Mouse (Mus musculus) midbrain, postnatal 0 days (tissue): ENCODE measurements at regions not wholly inside any gene's neighbourhood (a gene's known extent, or its start where the extent isn't known, plus 50 kb on each side); places are given as distances from the start of the nearest gene placed in this dataset.

Experiments
- ATAC-seq: fragments of 200-750 bp; cut with Nextera tagmentation; 2 replicates; pipeline ENCODE4 v1.8.0; 2017; ENCODE audit warnings: moderate number of reproducible peaks, mild to moderate bottlenecking, moderate TSS enrichment, moderate library complexity; ENCODE audit not compliant: low FRiP score
- DNase-seq: peaks from one replicate; pipeline ENCODE4 v3.0.0-alpha.2; 2015; ENCODE audit warnings: low spot score
- H3K27ac ChIP-seq: fragments of 300-500 bp; sonication (generic); 2 replicates; pipeline ENCODE4 v1.5.1; 2014; ENCODE audit warnings: low read depth, mild to moderate bottlenecking, low read length, mixed read lengths
- H3K27me3 ChIP-seq: fragments of 300-500 bp; sonication (generic); 2 replicates; pipeline ENCODE4 v1.6.1; 2014; ENCODE audit warnings: low read length, control low read depth, mixed read lengths; ENCODE audit not compliant: insufficient read depth
- H3K36me3 ChIP-seq: fragments of 300-500 bp; sonication (generic); 2 replicates; pipeline ENCODE4 v1.6.1; 2014; ENCODE audit warnings: low read length, control low read depth, mixed read lengths; ENCODE audit not compliant: insufficient read depth
- H3K4me1 ChIP-seq: fragments of 300-500 bp; sonication (generic); 2 replicates; pipeline ENCODE4 v1.6.1; 2014; ENCODE audit warnings: mild to moderate bottlenecking, control low read depth, antibody characterized with exemption, low read length, mixed read lengths; ENCODE audit not compliant: insufficient read depth
- H3K4me2 ChIP-seq: fragments of 300-500 bp; sonication (generic); 2 replicates; pipeline ENCODE4 v1.6.1; 2014; ENCODE audit warnings: low read depth, mild to moderate bottlenecking, low read length, mixed read lengths; ENCODE audit not compliant: poor library complexity, severe bottlenecking
- H3K4me3 ChIP-seq: fragments of 300-500 bp; sonication (generic); 2 replicates; pipeline ENCODE4 v1.5.1; 2014; ENCODE audit warnings: low read depth, mild to moderate bottlenecking, low read length, moderate library complexity
- H3K9ac ChIP-seq: fragments of 300-500 bp; sonication (generic); replicated peaks from 2 replicates; pipeline ENCODE4 v1.6.1; 2014; ENCODE audit warnings: mild to moderate bottlenecking, low read length, moderate library complexity, mixed read lengths; ENCODE audit not compliant: poor library complexity, severe bottlenecking
- H3K9me3 ChIP-seq: fragments of 300-500 bp; sonication (generic); 2 replicates; pipeline ENCODE4 v1.6.1; 2016; ENCODE audit warnings: low read length, control low read depth
- CTCF ChIP-seq: IDR thresholded peaks from 2 replicates; pipeline ENCODE4 v1.5.1; 2016; ENCODE audit warnings: antibody characterized with exemption, mild to moderate bottlenecking
- WGBS: fragments of 180-500 bp; shearing (Covaris S2); extraction: QIAGEN DNeasy Blood & Tissue Kit; methylation state at CpG from one replicate; pipeline ENCODE4 v1.1.7; 2014; 5-methylcytosine and 5-hydroxymethylcytosine counted together

DNA sequence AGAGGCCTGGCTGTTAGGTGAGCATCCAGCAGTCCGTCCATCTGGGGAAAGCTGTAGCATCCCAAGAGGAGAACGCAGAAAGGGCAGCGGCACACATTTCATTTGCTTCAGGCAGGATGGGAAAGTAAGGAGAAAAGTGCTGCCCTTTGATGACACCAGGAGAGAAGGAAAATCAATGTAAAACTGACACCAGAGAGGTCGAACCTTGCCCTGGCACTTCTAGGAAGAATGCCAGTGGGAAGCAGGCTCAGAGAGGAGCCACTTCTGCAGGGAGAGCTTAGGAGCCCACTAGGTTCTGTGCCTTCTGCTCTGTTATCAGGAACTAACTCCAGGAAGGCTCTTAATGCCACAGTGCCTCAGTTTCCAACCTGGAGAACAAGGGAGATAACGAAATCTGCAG, 180.0 kb downstream of the Emp1 start:
- Histone ChIP-seq H3K36me3 (no peaks in the 10 kb centered on the region), H3K27ac (no peak overlapping the region), H3K4me3 (no peak overlapping the region), H3K27me3 (no peaks in the 10 kb centered on the region), H3K4me2 (no peak overlapping the region), H3K4me1 (peaks cover 4% of the 10 kb centered on the region; the same call in 1 of the 2 replicates), H3K9ac (no peak overlapping the region), H3K9me3 (no peaks in the 10 kb centered on the region)
- TF ChIP-seq CTCF = no peak
- 65% methylated on average over 5 of the region's 5 CpGs for WGBS
- no peak for DNase-seq
- ATAC-seq = no peak

DNA sequence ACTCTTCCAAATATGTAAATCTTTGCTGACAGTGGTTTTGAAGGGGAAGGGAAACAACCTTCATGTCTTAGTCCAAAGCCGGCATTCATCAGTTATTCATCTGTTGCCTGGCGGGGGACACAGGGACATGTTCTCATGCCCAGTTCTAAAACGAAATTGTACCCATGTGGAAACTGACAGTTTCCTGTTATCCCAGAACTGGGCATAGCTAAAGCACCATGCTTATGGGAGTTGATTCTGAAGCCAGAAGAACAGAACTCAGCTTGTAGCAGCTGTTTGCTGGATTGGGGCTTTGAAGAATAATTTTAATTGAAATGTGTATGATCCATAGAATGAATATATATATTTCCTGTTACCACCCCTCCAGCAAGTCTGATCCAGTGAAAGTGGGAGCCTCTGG, 181.0 kb downstream of the Emp1 start:
- no peak for TF ChIP-seq CTCF
- peaks cover 6% of the 10 kb centered on the region; the same call in 1 of the 2 replicates for H3K4me1 ChIP-seq
- H3K27me3 ChIP-seq = no peaks in the 10 kb centered on the region
- ATAC-seq (no peak), DNase-seq (peak; percentile 43)
- H3K4me3 ChIP-seq = no peak overlapping the region
- no peaks in the 10 kb centered on the region for H3K36me3 ChIP-seq
- no peaks in the 10 kb centered on the region for H3K9me3 ChIP-seq
- no peak overlapping the region for H3K4me2 ChIP-seq
- no peak overlapping the region for H3K9ac ChIP-seq
- H3K27ac ChIP-seq = no peak overlapping the region
- WGBS = 64% methylated on average over 3 of the region's 3 CpGs

DNA sequence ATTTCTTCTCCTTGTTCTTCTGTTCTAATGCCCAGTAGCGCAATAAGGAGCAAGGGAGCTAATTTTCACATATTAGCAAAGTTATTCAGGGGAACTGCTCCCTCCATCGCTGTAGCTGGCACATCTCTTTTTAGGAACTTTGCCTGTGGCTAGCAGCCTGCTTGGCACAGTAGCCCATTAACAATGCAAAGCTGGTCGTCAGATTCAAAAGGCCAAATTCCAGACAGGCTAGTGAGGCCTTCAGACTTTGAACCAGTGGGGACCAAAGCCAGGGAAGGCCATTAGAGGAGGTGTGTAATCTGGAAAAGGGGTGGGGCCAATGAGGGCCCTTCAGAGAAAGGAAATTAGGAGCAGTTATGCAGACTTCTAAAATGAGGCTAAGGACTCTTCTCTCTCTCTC, 181.5 kb downstream of the Emp1 start:
- Histone ChIP-seq H3K27me3 (no peaks in the 10 kb centered on the region), H3K4me3 (no peak overlapping the region), H3K9me3 (no peaks in the 10 kb centered on the region), H3K4me1 (peaks cover 7% of the 10 kb centered on the region; the same call in 1 of the 2 replicates), H3K36me3 (no peaks in the 10 kb centered on the region), H3K4me2 (no peak overlapping the region), H3K27ac (no peak overlapping the region), H3K9ac (no peak overlapping the region)
- no peak for DNase-seq
- no peak for TF ChIP-seq CTCF
- 27% methylated on average over 3 of the region's 3 CpGs for WGBS
- ATAC-seq = no peak

DNA sequence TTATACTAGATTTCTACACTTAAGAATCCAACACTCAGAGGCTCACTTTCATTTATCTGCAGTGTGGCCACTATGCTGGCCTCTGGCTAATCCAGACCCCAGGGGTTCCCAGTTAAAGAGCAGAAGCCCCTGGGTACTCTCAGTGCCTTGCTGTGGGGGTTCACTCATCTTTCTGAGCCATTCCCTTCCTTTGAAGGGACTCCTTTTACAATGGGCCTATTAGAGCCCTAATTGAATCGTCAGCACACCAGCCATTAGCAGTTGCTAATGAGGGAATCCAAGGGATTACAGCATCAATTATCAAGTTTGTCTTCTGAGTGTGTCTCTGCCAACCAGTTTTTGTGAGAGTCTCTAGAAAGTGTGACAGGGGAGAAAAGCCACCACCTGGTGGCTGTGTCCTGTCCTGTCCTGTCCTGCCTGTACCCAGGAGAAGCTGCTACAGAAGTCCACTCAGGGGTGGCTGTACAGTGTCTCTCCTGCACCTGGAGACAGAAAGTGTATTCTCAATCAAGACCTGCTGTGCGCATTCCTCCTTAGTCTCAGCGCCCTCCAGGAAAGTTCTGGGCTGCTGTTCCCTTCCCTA, 188.1 kb downstream of the Emp1 start:
- Histone ChIP-seq H3K27me3 (no peaks in the 10 kb centered on the region), H3K4me3 (no peak overlapping the region), H3K4me1 (0 out of 2 replicates have a peak, but pooled peaks cover 3% of the 10 kb centered on the region), H3K36me3 (no peaks in the 10 kb centered on the region), H3K27ac (no peak overlapping the region), H3K9ac (no peak overlapping the region), H3K4me2 (no peak overlapping the region), H3K9me3 (no peaks in the 10 kb centered on the region)
- no peak for ATAC-seq
- WGBS = 53% methylated on average over 3 of the region's 3 CpGs
- peak; percentile 27 for DNase-seq
- no peak for TF ChIP-seq CTCF

DNA sequence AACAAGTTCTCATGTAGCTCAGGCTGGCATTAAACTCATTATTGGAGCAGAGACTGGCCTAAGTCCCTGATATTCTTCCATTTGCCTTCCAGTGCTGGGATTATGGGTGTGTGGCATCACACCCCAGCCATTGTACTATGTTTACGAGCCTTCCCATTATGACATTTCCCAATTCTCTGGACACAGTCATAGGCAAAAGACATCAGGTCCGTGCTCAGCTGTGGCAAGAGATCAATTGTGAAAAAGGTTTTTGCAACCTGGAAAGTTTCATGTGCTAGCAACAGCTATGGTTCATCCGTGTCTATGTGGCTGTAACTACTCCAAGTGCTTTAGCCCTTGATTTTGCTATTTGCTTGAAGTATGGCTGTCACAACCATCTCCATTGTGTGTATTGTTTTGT, 190.1 kb downstream of the Emp1 start:
- no peak for DNase-seq
- Histone ChIP-seq H3K4me3 (no peak overlapping the region), H3K36me3 (no peaks in the 10 kb centered on the region), H3K4me2 (no peak overlapping the region), H3K27ac (no peak overlapping the region), H3K27me3 (no peaks in the 10 kb centered on the region), H3K4me1 (0 out of 2 replicates have a peak, but pooled peaks cover 3% of the 10 kb centered on the region), H3K9ac (no peak overlapping the region), H3K9me3 (no peaks in the 10 kb centered on the region)
- no peak for TF ChIP-seq CTCF
- WGBS = 90% methylated on average over 3 of the region's 3 CpGs
- no peak for ATAC-seq

DNA sequence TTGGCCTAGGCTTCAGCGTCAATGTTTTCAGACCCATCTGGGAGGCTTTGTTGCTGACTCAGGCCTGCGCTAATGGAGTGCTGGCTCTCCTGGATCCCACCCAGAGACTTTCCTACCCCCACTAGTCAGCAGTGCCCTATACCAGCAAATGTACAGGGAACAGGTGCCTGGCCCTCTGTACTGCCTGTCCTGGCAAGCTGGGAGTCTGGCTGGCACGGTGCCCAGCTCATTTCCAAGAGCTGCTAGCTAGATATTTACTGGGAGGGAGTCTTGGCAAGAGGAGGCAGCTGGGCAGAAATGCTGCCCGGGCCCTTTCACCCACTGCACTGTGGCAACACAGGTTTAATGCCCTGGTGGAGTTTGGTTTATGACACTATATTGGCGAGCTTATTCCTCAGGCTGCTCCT, 197.2 kb downstream of the Emp1 start:
- no peaks in the 10 kb centered on the region for H3K9me3 ChIP-seq

More for the DNA sequence above, 197.2 kb downstream of the Emp1 start:
- TF ChIP-seq CTCF = no peak
- no peak overlapping the region for H3K4me2 ChIP-seq
- DNase-seq (peak; percentile 95), ATAC-seq (peak; percentile 74)
- H3K36me3 ChIP-seq = no peaks in the 10 kb centered on the region
- no peak overlapping the region for H3K9ac ChIP-seq
- H3K4me1 ChIP-seq = no peaks in the 10 kb centered on the region
- WGBS = 57% methylated on average over 5 of the region's 5 CpGs
- H3K27ac ChIP-seq = peak overlapping the region; percentile 27
- H3K27me3 ChIP-seq = no peaks in the 10 kb centered on the region
- H3K4me3 ChIP-seq = no peak overlapping the region
